Mouse (Mus musculus): ENCODE measurements around the gene Cdyl2. TPM values are rescaled to one million over a fixed set of nuclear protein-coding genes. Genes with fewer than 3 reads are reported as not detected.
A peak's percentile ranks its signal among the peaks of the same experiment; 100 is the strongest.

Gene Cdyl2
- total RNA-seq, 4 experiments from 2014 or later = 9.2 to 10.3 (median 9.5) TPM

DNA sequence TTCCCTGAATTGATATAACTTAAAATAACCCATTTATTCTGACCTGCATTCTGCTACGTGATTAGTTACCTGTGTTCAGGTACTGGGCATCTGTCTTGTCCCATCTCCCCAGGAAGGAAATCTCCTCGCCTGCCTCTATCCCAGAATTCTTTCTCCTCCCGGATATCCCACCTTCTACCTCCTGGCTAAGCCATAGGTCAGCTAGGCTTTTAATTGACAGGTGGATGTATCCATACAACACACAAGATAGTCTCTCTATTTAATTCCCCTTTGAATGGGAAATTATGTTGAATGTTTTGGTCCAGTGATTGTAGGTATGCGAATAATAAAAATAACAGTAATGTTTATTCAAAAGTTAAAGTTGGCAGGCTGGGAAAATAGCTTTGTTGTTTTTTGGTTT lies 59.7 kb downstream of the Cdyl2 start:
- DNase-seq (ENCODE audit: low spot score in 2 of 2) = no peak

DNA sequence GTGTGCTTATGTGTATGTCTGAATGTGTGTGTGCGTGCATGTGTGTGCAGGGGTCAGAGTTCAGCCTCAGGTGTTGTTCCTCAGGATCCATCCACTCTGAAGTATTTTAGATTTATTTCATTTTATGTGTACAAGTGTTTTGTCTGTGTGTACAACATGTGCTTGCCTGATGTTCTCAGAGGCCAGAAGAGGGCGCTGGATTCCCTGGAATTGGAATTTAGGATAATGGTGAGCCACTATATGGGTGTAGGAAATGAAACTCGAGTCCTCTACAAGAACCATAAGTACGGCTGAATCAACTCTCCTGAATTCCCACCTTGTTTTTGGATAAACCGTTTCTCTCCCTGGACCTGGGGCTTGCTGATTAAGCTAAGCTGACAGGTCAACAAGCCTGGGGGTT lies 61.2 kb downstream of the Cdyl2 start:
- no peak for DNase-seq (ENCODE audit: low spot score in 2 of 2)

DNA sequence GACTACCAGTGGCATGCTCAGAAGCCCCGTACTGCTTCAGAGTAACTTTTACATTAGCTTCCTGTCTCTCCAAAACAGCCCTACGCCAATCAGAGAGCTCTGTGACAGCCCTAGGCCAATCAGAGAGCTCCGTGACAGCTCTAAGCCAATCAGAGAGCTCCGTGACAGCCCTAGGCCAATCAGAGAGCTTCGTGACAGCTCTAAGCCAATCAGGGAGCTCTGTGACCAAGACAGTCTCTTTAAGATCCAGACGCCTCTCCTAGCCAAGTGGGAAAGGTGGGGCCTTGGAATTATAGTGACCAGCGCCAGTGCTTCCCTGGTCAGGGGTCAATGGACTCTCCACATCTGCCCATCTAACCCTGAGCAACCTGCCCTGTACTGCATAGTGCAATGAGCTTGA lies 62.2 kb downstream of the Cdyl2 start:
- DNase-seq (ENCODE audit: low spot score in 2 of 2) = no peak

DNA sequence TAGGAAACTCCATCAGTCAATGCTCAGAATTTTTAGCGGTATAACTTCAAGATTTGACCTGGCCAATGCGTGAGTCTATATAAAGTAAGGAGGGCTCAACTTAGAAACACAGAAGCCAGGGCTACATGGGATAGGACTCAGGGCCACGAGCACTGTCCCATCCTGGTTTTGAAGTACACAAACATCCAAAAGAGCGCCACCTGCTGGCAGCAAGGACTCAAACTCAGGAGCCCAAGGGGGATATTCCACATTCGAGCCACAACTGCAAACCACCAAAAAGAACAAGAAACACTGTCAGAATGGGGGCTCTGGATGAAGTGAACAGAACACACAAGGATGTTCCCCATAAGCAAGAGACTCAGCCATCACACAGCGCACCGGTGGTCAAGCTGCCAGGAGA lies 63.8 kb downstream of the Cdyl2 start:
- no peak for DNase-seq (ENCODE audit: low spot score in 2 of 2)

DNA sequence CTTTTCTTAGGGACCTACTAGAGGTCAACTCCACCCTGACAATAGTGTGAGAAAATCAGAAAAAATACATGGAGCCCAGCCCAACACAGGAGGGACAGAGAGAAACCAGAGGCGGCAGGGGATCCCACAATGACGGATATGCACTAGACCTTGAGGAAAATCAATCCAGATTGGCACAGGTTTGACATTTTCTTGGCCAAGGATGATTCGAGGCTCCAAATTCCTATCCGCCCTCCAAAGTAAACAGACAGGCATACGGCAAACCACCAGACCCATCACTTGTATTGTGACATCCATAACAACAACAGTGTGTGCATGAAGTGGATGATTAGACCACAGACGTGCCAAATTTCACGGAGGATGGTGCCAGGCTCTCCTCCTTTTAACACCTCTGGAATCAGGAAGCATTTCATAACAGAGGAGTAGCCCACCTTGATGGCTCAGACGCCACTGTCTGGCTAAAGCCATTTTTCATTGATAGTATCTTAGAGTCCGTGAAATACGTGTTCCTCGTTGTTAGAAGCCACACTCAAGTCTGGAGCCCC lies 65.9 kb downstream of the Cdyl2 start:
- no peak for DNase-seq (ENCODE audit: low spot score in 2 of 2)

DNA sequence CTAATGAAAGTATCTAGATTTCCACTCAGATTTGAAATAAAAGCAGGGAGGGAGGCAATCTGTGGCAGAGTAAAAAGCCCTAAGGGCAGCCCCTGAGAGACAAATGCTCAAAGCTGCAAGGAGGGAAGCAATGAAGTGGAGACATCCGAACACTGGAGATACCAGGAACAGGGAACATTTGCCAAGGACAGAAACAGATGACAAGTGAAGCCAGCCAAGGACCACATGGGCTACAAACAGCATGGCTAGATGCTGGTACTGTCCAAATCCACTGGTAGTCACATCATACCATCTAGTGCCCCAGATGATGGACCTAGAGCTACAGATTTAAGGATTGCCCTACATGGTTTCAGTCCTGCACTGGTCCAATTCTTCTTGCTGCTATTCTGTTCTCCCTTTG lies 71.3 kb downstream of the Cdyl2 start:
- no peak for DNase-seq (ENCODE audit: low spot score in 2 of 2)

DNA sequence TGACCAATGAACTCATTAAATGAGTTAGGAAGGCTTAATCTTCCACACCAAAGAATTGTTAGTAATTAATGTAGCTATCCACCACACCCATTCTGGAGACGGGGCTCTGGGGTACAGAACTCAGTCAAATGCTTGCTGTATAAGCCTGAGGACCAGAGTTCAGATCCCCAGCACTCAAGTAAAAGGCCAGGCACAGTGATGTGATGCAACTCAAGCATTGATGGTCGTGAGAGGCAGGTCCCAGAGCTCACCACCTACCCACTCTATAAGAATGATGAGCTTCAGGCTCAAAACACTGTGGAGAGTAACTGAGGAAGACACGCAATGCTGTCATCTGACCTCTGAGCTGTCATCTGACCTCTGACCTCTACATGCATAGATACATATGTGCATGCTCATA lies 76.0 kb downstream of the Cdyl2 start:
- no peak for DNase-seq (ENCODE audit: low spot score in 2 of 2)

DNA sequence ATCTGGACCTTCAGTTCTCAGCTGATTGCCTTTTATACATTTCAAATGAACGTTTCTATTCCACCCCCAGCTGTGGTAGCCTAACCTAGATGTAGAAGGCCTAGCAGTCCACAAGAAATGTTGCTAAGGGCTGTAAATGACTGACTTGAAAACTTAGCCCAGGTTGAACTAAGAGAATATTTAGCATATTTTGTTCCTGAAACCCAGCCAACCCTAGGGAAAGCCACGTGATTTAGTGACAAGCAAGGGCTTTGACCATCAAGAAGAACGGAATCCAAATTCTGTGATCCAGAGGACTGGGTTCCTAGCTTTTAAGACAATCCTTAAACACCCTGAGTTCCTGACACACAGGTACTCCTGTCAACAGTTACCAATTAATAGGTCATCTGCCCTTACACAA lies 77.9 kb downstream of the Cdyl2 start:
- no peak for DNase-seq (ENCODE audit: low spot score in 2 of 2)

DNA sequence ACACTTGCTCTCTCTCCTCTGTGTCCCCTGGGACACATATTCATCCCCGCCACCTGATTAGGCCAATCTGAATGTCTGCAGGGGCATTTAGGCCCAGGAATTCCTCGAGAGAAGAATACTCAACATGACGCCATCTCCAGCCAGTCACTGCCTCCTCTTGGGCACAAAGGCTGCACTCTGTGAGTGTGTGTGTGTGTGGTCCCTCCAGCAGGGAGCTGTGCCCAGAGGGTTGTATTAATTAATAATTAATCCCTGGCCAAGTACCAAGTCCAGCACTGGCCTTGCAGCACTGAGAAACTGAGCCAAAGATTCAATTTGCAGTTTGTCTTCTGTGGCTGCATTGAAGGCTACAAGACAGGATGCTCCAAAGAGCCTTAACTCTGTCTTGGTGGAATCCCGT lies 79.8 kb downstream of the Cdyl2 start:
- peak in 1 of 2 experiments; percentile 8 for DNase-seq (ENCODE audit: low spot score in 2 of 2)

DNA sequence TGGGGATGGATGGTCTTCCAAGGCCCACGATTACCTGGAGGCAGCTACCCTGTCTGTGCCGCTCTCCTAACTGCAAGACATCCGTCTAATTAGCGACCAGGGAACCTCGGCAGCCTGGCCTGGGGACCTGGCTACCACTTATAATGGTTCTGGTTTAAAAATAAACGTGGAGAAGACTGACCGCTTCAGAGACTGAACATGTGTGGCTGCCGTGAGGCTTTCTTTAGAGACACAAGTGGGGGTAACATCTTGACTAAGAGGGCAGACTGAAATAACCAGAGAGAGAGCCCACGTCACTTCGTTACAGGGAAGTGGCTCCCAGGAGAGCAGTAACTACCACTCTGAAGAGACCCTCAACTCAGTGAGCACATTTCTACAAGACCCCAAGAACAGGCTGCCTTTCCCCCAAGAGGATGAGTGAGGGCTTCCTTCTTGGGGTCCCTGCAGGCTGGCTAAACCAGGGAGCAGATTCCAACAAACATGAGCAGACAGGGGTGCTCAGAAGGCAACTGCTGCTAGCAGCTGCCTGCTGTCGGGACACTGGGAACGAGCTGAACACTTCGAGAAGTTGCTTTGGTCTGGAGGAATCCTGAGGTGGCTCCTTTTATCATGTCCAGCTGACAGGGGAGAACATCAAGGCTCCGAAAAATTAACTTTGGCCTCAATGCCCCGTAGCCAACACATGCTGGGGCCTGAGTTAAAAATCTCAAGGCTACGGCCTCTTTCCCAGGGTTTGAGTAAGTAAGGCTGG lies 82.6 kb downstream of the Cdyl2 start:
- DNase-seq (ENCODE audit: low spot score in 2 of 2) = no peak

DNA sequence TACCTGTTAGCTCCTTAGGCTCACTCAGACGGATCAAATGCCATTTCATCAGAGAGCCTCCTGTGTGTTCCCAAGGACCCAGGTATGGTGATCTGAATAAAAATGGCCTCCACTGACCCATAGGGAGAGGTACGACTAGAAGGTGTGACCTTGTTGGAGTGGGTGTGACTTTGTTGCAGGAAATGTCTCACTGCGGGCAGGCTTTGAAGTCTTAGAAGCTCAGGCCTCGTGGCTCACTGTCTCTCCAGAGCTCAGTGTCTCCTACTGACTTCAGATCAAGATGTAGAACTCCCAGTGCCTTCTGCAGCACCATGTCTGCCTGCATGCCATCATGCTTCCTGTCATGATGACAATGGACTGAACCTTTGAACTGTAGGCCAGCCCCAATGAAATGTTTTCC lies 87.4 kb downstream of the Cdyl2 start:
- DNase-seq (ENCODE audit: low spot score in 2 of 2) = no peak

DNA sequence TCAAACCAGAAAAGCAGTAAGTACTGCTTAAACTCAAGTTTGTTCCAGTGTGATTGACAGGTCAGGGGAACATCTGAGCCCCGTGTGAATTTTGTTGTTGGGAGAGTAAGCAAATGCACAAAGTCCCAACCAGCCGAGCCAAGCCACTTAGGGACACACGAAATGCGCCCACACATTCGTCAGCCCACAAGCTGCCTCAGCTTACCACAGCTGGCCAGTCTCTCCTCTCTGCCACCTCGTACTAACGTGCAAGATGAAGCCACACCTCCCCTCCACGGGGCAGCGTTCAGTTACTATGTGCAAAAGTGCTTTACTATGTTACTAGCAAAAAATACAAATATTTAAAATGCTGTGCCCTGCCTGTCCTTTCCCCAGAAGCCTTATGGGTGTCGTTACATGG lies 91.9 kb downstream of the Cdyl2 start:
- no peak for DNase-seq (ENCODE audit: low spot score in 2 of 2)

DNA sequence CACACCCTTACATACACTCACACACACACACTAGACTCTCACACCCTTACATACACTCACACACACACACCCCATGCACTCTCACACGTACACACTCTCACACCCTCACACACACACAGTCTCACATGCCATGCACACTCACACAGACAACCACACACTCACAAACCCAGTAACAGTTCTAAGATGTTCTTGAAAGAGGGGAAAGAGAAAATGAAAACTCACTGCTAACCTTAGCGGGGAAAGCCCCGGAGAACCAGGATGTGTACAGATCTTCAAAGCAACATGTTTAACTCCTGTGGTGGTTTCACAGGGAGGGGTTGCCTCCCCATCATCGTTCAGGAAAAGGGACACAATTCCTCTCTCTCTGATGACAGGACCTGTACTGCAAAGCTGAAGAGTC lies 94.8 kb downstream of the Cdyl2 start:
- no peak for DNase-seq (ENCODE audit: low spot score in 2 of 2)

DNA sequence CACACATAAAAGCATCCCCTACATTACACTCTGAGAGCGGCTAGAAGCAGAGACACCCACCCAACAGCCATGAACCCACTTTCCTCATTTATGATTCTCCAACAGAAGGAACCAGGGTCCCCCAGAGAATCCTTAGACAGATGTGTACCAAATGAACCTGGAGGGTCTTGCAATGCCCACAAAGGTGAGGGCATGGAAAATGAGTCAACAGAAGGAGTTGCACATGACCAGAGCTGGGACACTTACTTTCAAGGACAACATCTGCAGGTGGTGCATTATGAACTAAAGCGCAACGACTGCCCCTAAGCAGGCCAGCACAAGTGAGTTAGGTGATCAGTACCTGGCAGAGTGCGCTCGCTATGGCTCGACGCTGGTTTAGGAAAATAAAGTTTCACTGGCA lies 95.6 kb downstream of the Cdyl2 start:
- DNase-seq (ENCODE audit: low spot score in 2 of 2) = no peak

DNA sequence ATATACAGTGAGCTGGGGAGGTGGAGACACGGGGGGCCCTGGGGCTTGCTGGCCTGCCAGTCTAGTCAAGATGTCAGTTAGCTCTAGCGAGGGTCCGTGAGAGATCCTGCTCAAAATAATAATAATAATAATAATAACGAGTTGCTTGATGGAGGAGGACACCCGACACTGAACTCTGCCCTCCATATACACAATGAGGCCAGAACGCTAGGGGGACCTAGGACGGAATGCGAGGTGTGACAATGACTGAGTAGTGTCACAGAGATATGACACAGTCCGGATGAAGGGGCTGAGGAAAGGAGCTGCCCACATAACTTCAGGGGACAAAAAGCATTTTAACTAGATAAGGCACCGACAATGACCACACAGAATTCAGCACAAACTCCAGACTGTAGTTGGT lies 96.4 kb downstream of the Cdyl2 start:
- no peak for DNase-seq (ENCODE audit: low spot score in 2 of 2)

DNA sequence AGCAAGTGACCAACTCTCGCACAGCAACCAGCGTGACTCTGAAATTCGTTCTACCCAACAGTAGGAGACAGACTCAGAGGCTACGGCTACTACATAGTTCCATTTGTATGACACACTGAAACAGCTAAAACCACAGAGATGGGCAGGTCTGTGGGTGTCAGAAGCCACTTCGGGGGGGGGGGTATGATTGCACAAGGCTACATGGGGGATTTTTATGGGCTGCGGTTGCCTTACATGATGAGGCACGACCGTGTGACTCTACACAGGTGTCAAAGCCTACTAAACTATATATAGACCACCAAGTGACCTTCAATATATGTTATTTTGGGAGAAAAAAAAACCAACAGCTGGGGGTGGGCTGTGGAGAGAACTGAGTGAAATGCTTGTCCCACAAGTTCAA lies 96.8 kb downstream of the Cdyl2 start:
- DNase-seq (ENCODE audit: low spot score in 2 of 2) = no peak

DNA sequence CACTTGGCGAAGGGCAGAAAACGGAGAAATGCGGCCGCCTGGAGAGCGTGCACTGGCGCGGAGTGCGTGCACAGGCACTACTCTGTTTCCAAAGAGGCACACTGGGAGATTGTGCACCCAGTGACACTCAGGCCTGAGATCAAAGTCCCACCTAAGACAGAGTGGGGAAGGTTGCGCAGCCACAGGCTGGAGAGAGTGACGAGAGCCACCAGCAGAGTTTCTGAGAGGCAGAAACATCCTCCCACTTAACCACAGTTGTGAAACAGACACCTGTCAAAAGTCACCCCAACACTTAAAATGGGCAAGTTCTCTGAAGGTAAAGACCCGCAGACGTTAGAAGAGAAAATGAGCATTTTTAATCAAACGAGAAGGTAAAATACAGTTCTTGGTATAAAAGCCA lies 97.5 kb downstream of the Cdyl2 start:
- no peak for DNase-seq (ENCODE audit: low spot score in 2 of 2)

DNA sequence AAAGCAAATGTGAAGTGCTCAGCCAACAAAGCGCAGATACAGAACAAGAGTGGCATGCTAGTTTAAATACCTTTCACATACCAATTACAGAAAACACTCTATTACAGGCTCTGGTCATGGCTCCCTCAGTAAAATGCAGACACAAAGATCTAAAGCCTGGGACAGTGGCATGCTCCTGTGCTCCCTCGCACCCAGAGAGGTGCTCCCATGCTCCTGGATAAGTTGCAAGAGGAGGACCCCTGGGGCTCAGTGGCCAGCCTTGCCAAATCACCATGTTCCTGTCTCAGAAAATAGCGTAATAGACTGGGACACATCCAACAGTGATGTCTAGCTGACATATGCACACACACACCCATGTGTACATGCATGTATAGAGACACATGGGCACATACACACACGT lies 98.4 kb downstream of the Cdyl2 start:
- DNase-seq (ENCODE audit: low spot score in 2 of 2) = no peak

DNA sequence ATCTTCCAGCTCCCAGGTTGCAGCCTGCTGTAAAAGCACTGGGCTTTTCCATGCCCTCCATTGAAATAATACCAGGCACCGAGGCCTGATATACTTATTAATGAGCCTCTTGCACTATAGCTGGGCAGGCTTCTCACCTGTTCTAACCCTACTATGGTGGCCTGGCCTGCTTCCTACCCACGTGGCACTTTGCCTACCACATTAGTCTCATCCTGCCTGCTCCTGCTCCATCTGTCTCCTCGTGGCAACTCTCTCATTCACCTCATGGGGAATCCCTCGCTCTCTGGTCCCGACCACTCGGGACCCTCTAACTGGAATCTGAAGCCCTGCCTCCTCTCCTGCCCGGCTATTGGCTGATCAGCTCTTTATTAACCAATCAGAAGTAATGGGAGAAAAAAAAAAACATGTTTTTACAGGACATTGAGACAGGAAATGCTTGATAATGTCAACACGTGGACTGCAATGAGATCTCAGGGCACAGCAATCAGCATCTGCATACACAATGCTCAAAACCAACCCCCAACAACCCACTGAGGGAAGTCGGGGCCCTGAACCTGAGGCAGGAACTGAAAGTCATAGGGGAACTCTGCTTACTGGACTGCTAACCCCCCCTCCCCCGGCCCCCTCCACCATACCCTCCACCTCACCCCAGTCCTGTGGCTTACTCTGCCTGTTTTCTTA lies 99.2 kb downstream of the Cdyl2 start:
- DNase-seq (ENCODE audit: low spot score in 2 of 2) = no peak

DNA sequence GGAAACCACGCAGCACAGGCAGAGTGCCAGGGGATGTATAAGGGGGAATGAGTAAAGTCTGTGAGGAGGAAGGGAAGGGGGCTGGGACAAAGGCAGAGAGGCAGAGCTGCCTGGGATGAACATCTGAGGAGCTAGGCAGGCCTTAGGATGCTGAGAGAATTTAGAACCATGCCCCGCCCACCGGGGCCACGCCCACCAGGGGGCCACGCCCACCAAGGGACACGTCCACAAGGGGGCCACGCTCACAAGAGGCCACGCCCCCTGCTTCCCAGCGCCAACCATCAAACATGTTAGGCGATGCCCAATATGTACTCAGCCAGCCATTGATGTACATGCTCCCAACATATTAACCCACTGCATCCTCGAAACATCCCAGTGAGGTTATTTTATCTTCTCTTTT lies 102.7 kb downstream of the Cdyl2 start:
- no peak for DNase-seq (ENCODE audit: low spot score in 2 of 2)

DNA sequence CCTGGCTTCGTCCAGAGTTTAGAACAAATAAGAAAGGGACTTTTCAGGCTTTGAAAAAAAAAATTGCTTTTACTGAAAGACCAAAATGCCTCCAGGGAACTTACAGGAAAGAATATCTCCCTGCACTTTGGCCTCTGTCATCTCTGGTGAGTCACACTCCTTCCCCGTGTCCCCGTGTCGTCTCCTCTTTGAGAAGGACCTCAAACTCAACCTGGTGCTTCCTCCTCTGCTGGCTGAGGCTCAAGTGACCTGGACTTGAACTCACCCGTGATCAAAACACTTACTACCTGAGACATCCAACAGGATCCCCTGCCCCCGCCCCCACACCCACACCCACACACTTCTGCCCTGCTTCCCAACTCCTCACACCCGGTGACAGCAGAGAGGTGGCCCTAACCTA lies 103.8 kb downstream of the Cdyl2 start:
- no peak for DNase-seq (ENCODE audit: low spot score in 2 of 2)

DNA sequence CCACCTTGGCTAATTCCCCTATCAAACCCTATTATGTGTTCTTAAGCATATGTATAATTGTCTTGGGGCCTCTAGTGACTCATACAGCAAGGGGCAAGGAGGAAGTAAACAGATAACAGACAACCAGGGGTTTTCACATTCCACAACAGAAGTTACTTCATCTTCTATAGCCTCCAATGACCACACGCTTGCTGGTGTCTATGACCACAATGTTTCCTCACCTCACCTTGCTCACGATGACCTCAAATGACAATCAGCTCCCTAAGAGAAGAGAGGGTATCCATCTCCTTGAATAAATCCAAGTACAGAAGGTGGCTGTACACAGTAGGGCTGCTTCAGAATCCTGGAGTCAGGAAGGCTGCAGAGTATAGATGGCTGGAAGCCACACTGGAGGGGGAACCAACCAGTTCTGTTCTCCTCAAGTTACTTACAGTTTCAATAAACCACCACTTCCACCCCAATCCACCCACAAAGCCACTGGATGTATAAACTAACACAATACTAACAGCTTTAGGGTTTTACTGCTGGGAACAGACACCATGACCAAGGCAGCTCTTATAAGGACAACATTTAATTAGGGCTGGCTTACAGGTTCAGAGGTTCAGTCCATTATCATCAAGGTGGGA lies 104.8 kb downstream of the Cdyl2 start:
- no peak for DNase-seq (ENCODE audit: low spot score in 2 of 2)

DNA sequence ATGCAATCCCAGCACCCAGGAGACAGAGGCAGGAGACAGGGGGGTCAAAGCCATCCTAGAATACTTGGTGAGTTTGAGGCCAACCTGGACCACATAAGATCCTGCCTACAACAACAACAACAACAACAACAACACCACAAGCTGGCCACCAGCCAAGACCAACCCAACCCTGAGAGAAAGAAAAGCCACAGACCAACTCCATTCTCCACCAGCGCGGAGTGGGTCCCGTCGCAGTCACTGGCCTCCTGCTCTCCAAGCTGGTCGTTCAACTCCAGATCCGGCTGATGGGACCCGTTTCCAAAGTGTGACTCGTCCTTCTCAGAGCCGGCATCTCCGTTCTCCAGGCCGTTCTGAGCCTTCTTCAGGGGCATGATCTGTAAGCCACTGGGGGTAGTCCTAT lies 109.2 kb downstream of the Cdyl2 start:
- DNase-seq (ENCODE audit: low spot score in 2 of 2) = no peak

Measured in layer of hippocampus, adult 8-10 months (tissue).